Mouse (Mus musculus) CH12.LX (cell line): ENCODE measurements around the gene Taar5. TPM values are rescaled to one million over a fixed set of nuclear protein-coding genes. Genes with fewer than 3 reads are reported as not detected.

ENCODE experiments used
- DNase-seq: peaks from one replicate; pipeline ENCODE4 v3.0.0-alpha.2; 2013; ENCODE audit errors: extremely low read depth
- H3K27ac ChIP-seq: 2 replicates; pipeline ENCODE4 v1.5.1; 2012; ENCODE audit warnings: low read depth, mild to moderate bottlenecking, control low read depth, moderate library complexity; ENCODE audit not compliant: insufficient read depth
- H3K27me3 ChIP-seq: replicated peaks from 2 replicates; pipeline ENCODE3; 2012; ENCODE audit warnings: inconsistent platforms
- H3K36me3 ChIP-seq, 2 experiments: replicated peaks in 1 of 2; 2 replicates each; pipeline versions ENCODE3 to v1.6.1; 2012; ENCODE audit warnings: inconsistent platforms in 1 of 2, low read length in 1 of 2, mild to moderate bottlenecking in 1 of 2, mixed read lengths in 1 of 2, moderate library complexity in 1 of 2; ENCODE audit not compliant: control insufficient read depth in 1 of 2, insufficient read depth in 1 of 2
- H3K4me1 ChIP-seq, 2 experiments: 2 replicates each; pipeline ENCODE4 v1.6.1; 2012; ENCODE audit warnings: inconsistent platforms in 1 of 2, moderate library complexity in 1 of 2; ENCODE audit not compliant: insufficient read depth in 2 of 2, control insufficient read depth in 1 of 2
- H3K4me2 ChIP-seq: 2 replicates; pipeline ENCODE4 v1.6.1; 2012; ENCODE audit warnings: low read depth, mild to moderate bottlenecking, control low read depth; ENCODE audit not compliant: poor library complexity, insufficient read depth, severe bottlenecking
- H3K4me3 ChIP-seq, 3 experiments: fragments of 150-350 bp in 1 of 3; sonication (generic) in 1 of 3; replicated peaks in 1 of 3; 2 replicates each; pipeline versions ENCODE3 to v1.5.1; 2011 to 2012; ENCODE audit warnings: low read depth in 2 of 3, low read length in 2 of 3, mild to moderate bottlenecking in 2 of 3, moderate library complexity in 2 of 3, control low read depth in 1 of 3, improper control_type of control experiment in 1 of 3, inconsistent platforms in 1 of 3, mixed read lengths in 1 of 3; ENCODE audit not compliant: poor library complexity in 1 of 3
- H3K79me2 ChIP-seq: replicated peaks from 2 replicates; pipeline ENCODE4 v1.6.1; 2012; ENCODE audit warnings: mild to moderate bottlenecking, moderate library complexity; ENCODE audit not compliant: control insufficient read depth, poor library complexity, insufficient read depth, severe bottlenecking; ENCODE audit errors: extremely low read depth
- H3K9ac ChIP-seq: 2 replicates; pipeline ENCODE4 v1.6.1; 2012; ENCODE audit warnings: low read depth, mild to moderate bottlenecking, control low read depth, moderate library complexity; ENCODE audit not compliant: insufficient read depth
- H3K9me3 ChIP-seq: replicated peaks from 2 replicates; pipeline ENCODE3; 2012; ENCODE audit warnings: low read length, inconsistent platforms, mixed read lengths
- CHD1 ChIP-seq: IDR thresholded peaks from 2 replicates; pipeline ENCODE4 v1.6.1; 2012; ENCODE audit warnings: low read depth, low read length, improper control_type of control experiment, inconsistent platforms
- CHD2 ChIP-seq: IDR thresholded peaks from 2 replicates; pipeline ENCODE4 v1.6.1; 2011; ENCODE audit warnings: low read length, improper control_type of control experiment
- E2F4 ChIP-seq: IDR thresholded peaks from 2 replicates; pipeline ENCODE4 v1.6.1; 2011; ENCODE audit warnings: low read depth, low read length, improper control_type of control experiment; ENCODE audit not compliant: insufficient replicate concordance
- ELF1 ChIP-seq: IDR thresholded peaks from 2 replicates; pipeline ENCODE4 v1.6.1; 2014; ENCODE audit warnings: low read depth, mild to moderate bottlenecking, inconsistent platforms, low read length, improper control_type of control experiment
- ETS1 ChIP-seq: conservative IDR thresholded peaks from 2 replicates; pipeline ENCODE4 v1.6.1; 2012; ENCODE audit warnings: low read depth, mild to moderate bottlenecking, inconsistent platforms, low read length, improper control_type of control experiment, moderate library complexity
- GABPA ChIP-seq: IDR thresholded peaks from 2 replicates; pipeline ENCODE4 v1.6.1; 2012; ENCODE audit warnings: low read depth, low read length, improper control_type of control experiment, inconsistent platforms; ENCODE audit not compliant: insufficient replicate concordance
- HCFC1 ChIP-seq: IDR thresholded peaks from 2 replicates; pipeline ENCODE4 v1.6.1; 2012; ENCODE audit warnings: low read depth, mild to moderate bottlenecking, inconsistent platforms, low read length, improper control_type of control experiment
- JUN ChIP-seq: IDR thresholded peaks from 2 replicates; pipeline ENCODE4 v1.6.1; 2011; ENCODE audit warnings: low read depth, mild to moderate bottlenecking, low read length, improper control_type of control experiment, moderate library complexity; ENCODE audit not compliant: insufficient read depth
- JUND ChIP-seq: conservative IDR thresholded peaks from 2 replicates; pipeline ENCODE4 v1.6.1; 2011; ENCODE audit warnings: low read depth, low read length, improper control_type of control experiment
- KAT2A ChIP-seq: IDR thresholded peaks from 2 replicates; pipeline ENCODE4 v1.6.1; 2012; ENCODE audit warnings: low read length, improper control_type of control experiment, inconsistent platforms; ENCODE audit not compliant: insufficient replicate concordance
- MAX ChIP-seq: IDR thresholded peaks from 2 replicates; pipeline ENCODE4 v1.6.1; 2011; ENCODE audit warnings: low read length, improper control_type of control experiment
- MEF2A ChIP-seq: IDR thresholded peaks from 2 replicates; pipeline ENCODE4 v1.6.1; 2014; ENCODE audit warnings: low read depth, mild to moderate bottlenecking, inconsistent platforms, low read length, improper control_type of control experiment, borderline replicate concordance
- MXI1 ChIP-seq: IDR thresholded peaks from 2 replicates; pipeline ENCODE4 v1.6.1; 2011; ENCODE audit warnings: mild to moderate bottlenecking, low read depth, low read length, improper control_type of control experiment
- MYC ChIP-seq: IDR thresholded peaks from 2 replicates; pipeline ENCODE4 v1.6.1; 2011; ENCODE audit warnings: low read depth, mild to moderate bottlenecking, improper control_type of control experiment, low read length
- NRF1 ChIP-seq: IDR thresholded peaks from 2 replicates; pipeline ENCODE4 v1.6.1; 2014; ENCODE audit warnings: low read depth, mild to moderate bottlenecking, inconsistent platforms, low read length, improper control_type of control experiment, moderate library complexity
- POLR2A ChIP-seq: IDR thresholded peaks from 2 replicates; pipeline ENCODE4 v1.6.1; 2011; ENCODE audit warnings: low read depth, mild to moderate bottlenecking, improper control_type of control experiment, low read length
- RAD21 ChIP-seq: IDR thresholded peaks from 2 replicates; pipeline ENCODE4 v1.6.1; 2011; ENCODE audit warnings: low read depth, mild to moderate bottlenecking, low read length, improper control_type of control experiment, moderate library complexity
- RCOR1 ChIP-seq: conservative IDR thresholded peaks from 2 replicates; pipeline ENCODE4 v1.6.1; 2012; ENCODE audit warnings: low read depth, mild to moderate bottlenecking, inconsistent platforms, low read length, improper control_type of control experiment
- SMC3 ChIP-seq: IDR thresholded peaks from 2 replicates; pipeline ENCODE4 v1.6.1; 2011; ENCODE audit warnings: low read depth, low read length, improper control_type of control experiment
- TBP ChIP-seq: conservative IDR thresholded peaks from 2 replicates; pipeline ENCODE4 v1.6.1; 2011; ENCODE audit warnings: low read depth, low read length, improper control_type of control experiment
- TCF12 ChIP-seq: IDR thresholded peaks from 2 replicates; pipeline ENCODE4 v1.6.1; 2014; ENCODE audit warnings: low read depth, mild to moderate bottlenecking, inconsistent platforms, low read length, improper control_type of control experiment
- UBTF ChIP-seq: IDR thresholded peaks from 2 replicates; pipeline ENCODE4 v1.6.1; 2012; ENCODE audit warnings: low read depth, mild to moderate bottlenecking, inconsistent platforms, low read length, improper control_type of control experiment, moderate library complexity
- USF2 ChIP-seq: conservative IDR thresholded peaks from 2 replicates; pipeline ENCODE4 v1.6.1; 2011; ENCODE audit warnings: low read depth, low read length, improper control_type of control experiment
- ZKSCAN1 ChIP-seq: IDR thresholded peaks from 2 replicates; pipeline ENCODE4 v1.6.1; 2012; ENCODE audit warnings: low read depth, inconsistent platforms, low read length, improper control_type of control experiment, borderline replicate concordance
- ZMIZ1 ChIP-seq: IDR thresholded peaks from 2 replicates; pipeline ENCODE4 v1.6.1; 2012; ENCODE audit warnings: low read depth, mild to moderate bottlenecking, inconsistent platforms, low read length, improper control_type of control experiment
- ZNF384 ChIP-seq: IDR thresholded peaks from 2 replicates; pipeline ENCODE4 v1.6.1; 2012; ENCODE audit warnings: low read depth, low read length, improper control_type of control experiment, inconsistent platforms
- dilution Hi-C: fragments of 300-500 bp; cut with MboI; formaldehyde crosslinking; loops from 2 replicates; pipeline ENCODE4 v1.14.3; 2020; ENCODE audit warnings: low sequenced_read_pairs; ENCODE audit not compliant: extremely low pct_unique_long_range_greater_than_20kb, extremely low pct_ligation_motif_present
- in situ Hi-C: fragments of 300-500 bp; cut with MboI; formaldehyde crosslinking; loops from 3 replicates; pipeline ENCODE4 v1.14.3; 2019; ENCODE audit warnings: low sequenced_read_pairs, low pct_ligation_motif_present, low pct_unique_long_range_greater_than_20kb, mixed read lengths
- polyA plus RNA-seq: library from polyadenylated mRNA; unstranded; fragments of >175 nt; gene quantifications from 2 replicates; pipeline ENCODE4 v1.2.1, GENCODE M21; 2012; ENCODE audit warnings: low read depth; ENCODE audit not compliant: insufficient read length
- total RNA-seq, 2 experiments: library from RNA; depleted of rRNA; stranded (reverse); fragments of 300-350 nt in 1 of 2; fragments of >200 nt in 1 of 2; gene quantifications; 2 replicates each; pipeline ENCODE4 v1.2.3; 2012 to 2014

Taar5 gene
- total and polyA plus RNA-seq, 3 experiments, result not detected

- no peaks in the 10 kb centered on the region for H3K79me2 ChIP-seq
- no peaks in the 10 kb centered on the region for H3K4me1 ChIP-seq
- no peaks in the 10 kb centered on the region for H3K36me3 ChIP-seq
- no peak overlapping the region for H3K9ac ChIP-seq
- no peak for DNase-seq
- H3K27ac ChIP-seq, result no peak overlapping the region
- dilution Hi-C loops (no loop called here), in situ Hi-C loops (loop anchor here (25.0 kb wide), 1 partner anchor 341 kb away; no protein-coding TSS in a partner anchor)
- H3K9me3 ChIP-seq, result no peaks in the 10 kb centered on the region
- no peak overlapping the region for H3K4me3 ChIP-seq
- no peaks in the 10 kb centered on the region for H3K27me3 ChIP-seq
- H3K4me2 ChIP-seq, result no peak overlapping the region
- TF ChIP-seq CHD1 (no peak), HCFC1 (no peak), KAT2A (no peak), MYC (no peak), USF2 (no peak), SMC3 (no peak), JUN (no peak), TCF12 (no peak), CHD2 (no peak), RAD21 (no peak)
Measured at GRCm38 (mm10) chr10:23971256-23971655, 750 bp downstream of the Taar5 start.

DNA sequence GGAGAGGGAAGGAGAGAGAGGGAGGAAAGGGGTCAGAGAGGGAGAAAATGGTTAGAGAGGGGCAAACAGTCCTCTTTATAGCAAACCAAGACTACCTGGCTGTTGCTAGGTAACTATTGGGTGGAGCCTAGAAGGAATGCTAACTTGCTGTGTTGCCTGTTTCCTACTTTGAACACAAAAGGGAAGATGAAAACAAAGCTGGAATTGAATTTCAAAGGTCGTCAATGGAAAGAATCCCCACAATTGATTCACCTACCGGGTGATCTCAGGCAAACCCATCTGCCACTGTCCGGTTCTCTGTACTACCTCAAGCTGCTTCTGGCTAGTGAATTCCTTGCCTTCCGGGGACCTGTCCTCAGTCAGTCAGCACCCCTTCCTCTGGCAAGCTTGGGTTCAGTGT is 7.5 kb downstream of the Taar5 start:
- dilution Hi-C loops (no loop called here), in situ Hi-C loops (no loop called here)
- Histone ChIP-seq H3K27me3 (no peaks in the 10 kb centered on the region), H3K4me3 (no peak overlapping the region), H3K27ac (no peak overlapping the region), H3K4me2 (no peak overlapping the region), H3K9me3 (no peaks in the 10 kb centered on the region), H3K79me2 (no peaks in the 10 kb centered on the region), H3K4me1 (no peaks in the 10 kb centered on the region), H3K9ac (no peak overlapping the region), H3K36me3 (no peaks in the 10 kb centered on the region)
- TF ChIP-seq MXI1 (no peak), RCOR1 (no peak), CHD1 (no peak), ZNF384 (no peak), JUND (no peak), ELF1 (no peak), GABPA (no peak), UBTF (no peak), NRF1 (no peak), E2F4 (no peak), TBP (no peak), ETS1 (no peak), POLR2A (no peak), MAX (no peak), TCF12 (no peak), SMC3 (no peak), MEF2A (no peak), ZMIZ1 (no peak), ZKSCAN1 (no peak)
- no peak for DNase-seq
